Mouse (Mus musculus): ENCODE measurements around the gene Bean1. TPM values are rescaled to one million over a fixed set of nuclear protein-coding genes. Genes with fewer than 3 reads are reported as not detected.

Bean1 gene
- polyA plus RNA-seq, 1 experiment: 16.9 TPM

GRCm38 (mm10) chr8:104140611-104141010, 29.6 kb upstream of the Bean1 start:
- no peak for DNase-seq (ENCODE audit: low read depth)

GRCm38 (mm10) chr8:104142415-104142814, 27.8 kb upstream of the Bean1 start:
- no peak for DNase-seq (ENCODE audit: low read depth)
- TF ChIP-seq POLR2A (IDR thresholded peaks at IDR 0.05; ENCODE audit: borderline replicate concordance, extremely low read depth, insufficient read depth, insufficient read length, poor library complexity, severe bottlenecking): no peak
- TF ChIP-seq CTCF (IDR thresholded peaks at IDR 0.05; ENCODE audit: borderline replicate concordance, extremely low read depth, insufficient read depth, insufficient read length): no peak

More at GRCm38 (mm10) chr8:104140611-104141010, 29.6 kb upstream of the Bean1 start:
- TF ChIP-seq CTCF (IDR thresholded peaks at IDR 0.05; ENCODE audit: borderline replicate concordance, extremely low read depth, insufficient read depth, insufficient read length): no peak
- TF ChIP-seq POLR2A (IDR thresholded peaks at IDR 0.05; ENCODE audit: borderline replicate concordance, extremely low read depth, insufficient read depth, insufficient read length, poor library complexity, severe bottlenecking): no peak

GRCm38 (mm10) chr8:104143379-104143778, 26.9 kb upstream of the Bean1 start:
- DNase-seq (ENCODE audit: low read depth): no peak
- TF ChIP-seq CTCF (IDR thresholded peaks at IDR 0.05; ENCODE audit: borderline replicate concordance, extremely low read depth, insufficient read depth, insufficient read length) (no peak), POLR2A (IDR thresholded peaks at IDR 0.05; ENCODE audit: borderline replicate concordance, extremely low read depth, insufficient read depth, insufficient read length, poor library complexity, severe bottlenecking) (no peak)

- peak; percentile 11 for DNase-seq (ENCODE audit: low read depth)
- TF ChIP-seq CTCF (IDR thresholded peaks at IDR 0.05; ENCODE audit: borderline replicate concordance, extremely low read depth, insufficient read depth, insufficient read length): peak; percentile 27; the same call in 1 of the 2 replicates
- TF ChIP-seq POLR2A (IDR thresholded peaks at IDR 0.05; ENCODE audit: borderline replicate concordance, extremely low read depth, insufficient read depth, insufficient read length, poor library complexity, severe bottlenecking): no peak
These were observed 25.6 kb upstream of the Bean1 start for GRCm38 (mm10) chr8:104144434-104145216.

- peak; percentile 90 for DNase-seq (ENCODE audit: low read depth)
- TF ChIP-seq CTCF (IDR thresholded peaks at IDR 0.05; ENCODE audit: borderline replicate concordance, extremely low read depth, insufficient read depth, insufficient read length) (peak; percentile 86), POLR2A (IDR thresholded peaks at IDR 0.05; ENCODE audit: borderline replicate concordance, extremely low read depth, insufficient read depth, insufficient read length, poor library complexity, severe bottlenecking) (no peak)
These were observed 24.1 kb upstream of the Bean1 start for GRCm38 (mm10) chr8:104145981-104146689.

GRCm38 (mm10) chr8:104146717-104147494, 23.3 kb upstream of the Bean1 start:
- no peak for TF ChIP-seq POLR2A (IDR thresholded peaks at IDR 0.05; ENCODE audit: borderline replicate concordance, extremely low read depth, insufficient read depth, insufficient read length, poor library complexity, severe bottlenecking)
- no peak for TF ChIP-seq CTCF (IDR thresholded peaks at IDR 0.05; ENCODE audit: borderline replicate concordance, extremely low read depth, insufficient read depth, insufficient read length)
- no peak for DNase-seq (ENCODE audit: low read depth)

GRCm38 (mm10) chr8:104147947-104148346, 22.3 kb upstream of the Bean1 start:
- no peak for DNase-seq (ENCODE audit: low read depth)
- TF ChIP-seq POLR2A (IDR thresholded peaks at IDR 0.05; ENCODE audit: borderline replicate concordance, extremely low read depth, insufficient read depth, insufficient read length, poor library complexity, severe bottlenecking) (no peak), CTCF (IDR thresholded peaks at IDR 0.05; ENCODE audit: borderline replicate concordance, extremely low read depth, insufficient read depth, insufficient read length) (no peak)

GRCm38 (mm10) chr8:104160731-104161130, 9.5 kb upstream of the Bean1 start:
- TF ChIP-seq POLR2A (IDR thresholded peaks at IDR 0.05; ENCODE audit: borderline replicate concordance, extremely low read depth, insufficient read depth, insufficient read length, poor library complexity, severe bottlenecking) (no peak), CTCF (IDR thresholded peaks at IDR 0.05; ENCODE audit: borderline replicate concordance, extremely low read depth, insufficient read depth, insufficient read length) (no peak)
- DNase-seq (ENCODE audit: low read depth): no peak

- DNase-seq (ENCODE audit: low read depth): no peak
These were observed 781 bp upstream of the Bean1 start for GRCm38 (mm10) chr8:104169461-104169860.

GRCm38 (mm10) chr8:104171050-104171620, 893 bp downstream of the Bean1 start:
- TF ChIP-seq CTCF (IDR thresholded peaks at IDR 0.05; ENCODE audit: borderline replicate concordance, extremely low read depth, insufficient read depth, insufficient read length) (no peak), POLR2A (IDR thresholded peaks at IDR 0.05; ENCODE audit: borderline replicate concordance, extremely low read depth, insufficient read depth, insufficient read length, poor library complexity, severe bottlenecking) (no peak)
- no peak for DNase-seq (ENCODE audit: low read depth)

More at GRCm38 (mm10) chr8:104169461-104169860, 781 bp upstream of the Bean1 start:
- no peak for TF ChIP-seq POLR2A (IDR thresholded peaks at IDR 0.05; ENCODE audit: borderline replicate concordance, extremely low read depth, insufficient read depth, insufficient read length, poor library complexity, severe bottlenecking)
- no peak for TF ChIP-seq CTCF (IDR thresholded peaks at IDR 0.05; ENCODE audit: borderline replicate concordance, extremely low read depth, insufficient read depth, insufficient read length)
